Mouse (Mus musculus): ENCODE measurements around the gene Pde11a.

- TF ChIP-seq POLR2A (IDR thresholded peaks at IDR 0.05; ENCODE audit: low read depth, low read length) = no peak
- no peak for TF ChIP-seq CTCF (conservative IDR thresholded peaks at IDR 0.05; ENCODE audit: insufficient read depth, insufficient read length, low read depth, low read length)
Observed at GRCm38 (mm10) chr2:76057555-76057954, 281.0 kb downstream of the Pde11a start.
